Mouse (Mus musculus): ENCODE data around the gene Mical1. TPM values are rescaled to one million over a fixed set of nuclear protein-coding genes. Genes with fewer than 3 reads are reported as not detected.

Mical1 gene
- 41.0 and 41.4 TPM in 2 replicates for polyA plus RNA-seq (2012; rRNA removed)

GRCm38 (mm10) chr10:41476171-41477017, at the start of gene Mical1:
Mical1 (plus strand) TSS chr10:41476314.

GRCm38 (mm10) chr10:41450137-41450670, 25.9 kb upstream of the Mical1 start, which contains the start of gene Zbtb24:
Zbtb24 (plus strand) TSS chr10:41450383.

GRCm38 (mm10) chr10:41489708-41490517, 13.8 kb downstream of the Mical1 start, which contains the start of the genes Smpd2 and Ppil6:
Smpd2 (minus strand) TSS chr10:41490369.
Ppil6 (plus strand) TSS chr10:41490439.

GRCm38 (mm10) chr10:41518981-41519618, 43.0 kb downstream of the Mical1 start, which contains the start of gene Cd164:
Cd164 (plus strand) TSS chr10:41519414.

Other genes starting within 250 kb of the Mical1 start
- 17.1 and 18.6 TPM in 2 replicates for gene Fig4, start 173.1 kb upstream of the Mical1 start, polyA plus RNA-seq (2012; rRNA removed)
- gene Ak9, start 172.3 kb upstream of the Mical1 start, polyA plus RNA-seq (2012; rRNA removed) = 0.12 and 0.14 TPM in 2 replicates
- gene Zbtb24, start 25.9 kb upstream of the Mical1 start, polyA plus RNA-seq (2012; rRNA removed) = 20.7 and 21.4 TPM in 2 replicates
- gene Smpd2, start 14.1 kb downstream of the Mical1 start, polyA plus RNA-seq (2012; rRNA removed) = 50.8 and 56.0 TPM in 2 replicates
- 1.7 and 1.9 TPM in 2 replicates for gene Ppil6, start 14.1 kb downstream of the Mical1 start, polyA plus RNA-seq (2012; rRNA removed)
- gene Cd164, start 43.1 kb downstream of the Mical1 start, polyA plus RNA-seq (2012; rRNA removed) = 62.3 and 73.6 TPM in 2 replicates
- gene Ccdc162, start 240.3 kb downstream of the Mical1 start, polyA plus RNA-seq (2012; rRNA removed) = 1.3 and 1.4 TPM in 2 replicates

All from central nervous system, embryonic 14 days (tissue).